ENCODE assay signal across 8 mouse cellular contexts in genomic region chr1:176811892-176812291, GRCm38 (mm10). TPM values are rescaled to one million over a fixed set of nuclear protein-coding genes. Genes with fewer than 3 reads are reported as not detected.
DNase-seq lines count a peak whose midpoint lies in the region; ATAC-seq and TF ChIP-seq lines count a peak whose summit lies in the region.

No protein-coding gene starts in this region.

- WGBS in kidney, embryonic 14.5 days: 84% methylated on average over 3 of the region's 3 CpGs
- 79% methylated on average over 3 of the region's 3 CpGs for WGBS in embryonic facial prominence, embryonic 12.5 days
- 85% methylated on average over 3 of the region's 3 CpGs for WGBS in hindbrain, postnatal 0 days
- WGBS in midbrain, embryonic 14.5 days: 75% methylated on average over 3 of the region's 3 CpGs

- TF ChIP-seq CTCF in hindbrain, postnatal 0 days (IDR thresholded peaks at IDR 0.05; ENCODE audit: low read depth): no peak

- H3K4me3 ChIP-seq in kidney, embryonic 14.5 days (ENCODE audit: low read length): no peak overlapping the region; the same call in 1 of the 2 replicates
- H3K4me3 ChIP-seq in embryonic facial prominence, embryonic 12.5 days: peak overlapping the region; percentile 94; the same call in 1 of the 2 replicates
- peak overlapping the region; percentile 75 for H3K4me3 ChIP-seq in hindbrain, postnatal 0 days (ENCODE audit: low read length)
- peak overlapping the region; percentile 87 for H3K4me3 ChIP-seq in midbrain, embryonic 14.5 days (replicated peaks; ENCODE audit: low read depth, low read length)

- no peaks in the 10 kb centered on the region for H3K9me3 ChIP-seq in kidney, embryonic 14.5 days (ENCODE audit: control insufficient read depth, low read length)
- no peaks in the 10 kb centered on the region for H3K9me3 ChIP-seq in embryonic facial prominence, embryonic 12.5 days
- H3K9me3 ChIP-seq in hindbrain, postnatal 0 days (ENCODE audit: low read length): no peaks in the 10 kb centered on the region
- no peaks in the 10 kb centered on the region for H3K9me3 ChIP-seq in midbrain, embryonic 14.5 days (ENCODE audit: control insufficient read depth, low read length)

- no peaks in the 10 kb centered on the region for H3K27me3 ChIP-seq in kidney, embryonic 14.5 days (ENCODE audit: control insufficient read depth, insufficient read depth, low read length)
- H3K27me3 ChIP-seq in embryonic facial prominence, embryonic 12.5 days: no peaks in the 10 kb centered on the region
- no peaks in the 10 kb centered on the region for H3K27me3 ChIP-seq in hindbrain, postnatal 0 days (ENCODE audit: insufficient read depth, low read length)
- H3K27me3 ChIP-seq in midbrain, embryonic 14.5 days (ENCODE audit: control insufficient read depth, insufficient read depth, low read length): no peaks in the 10 kb centered on the region

- no peak overlapping the region for H3K27ac ChIP-seq in kidney, embryonic 14.5 days (ENCODE audit: low read depth, low read length)
- no peak overlapping the region for H3K27ac ChIP-seq in embryonic facial prominence, embryonic 12.5 days
- peak overlapping the region; percentile 99; the same call in 1 of the 2 replicates for H3K27ac ChIP-seq in hindbrain, postnatal 0 days
- peak overlapping the region; percentile 100; the same call in 1 of the 2 replicates for H3K27ac ChIP-seq in midbrain, embryonic 14.5 days (replicated peaks; ENCODE audit: low read depth, low read length)

- DNase-seq in kidney, adult 8-10 months: no peak
- DNase-seq in hindbrain, postnatal 0 days (ENCODE audit: low spot score): no peak
- DNase-seq in midbrain, embryonic 14.5 days: no peak
- no peak for DNase-seq in left cerebral cortex, postnatal 4 days
- no peak for DNase-seq in frontal cortex, postnatal 10 days (ENCODE audit: low spot score in 2 of 2)
- no peak for DNase-seq in gastrocnemius, postnatal 10 days

- H3K36me3 ChIP-seq in kidney, embryonic 14.5 days (ENCODE audit: control insufficient read depth, insufficient read depth, low read length): no peaks in the 10 kb centered on the region
- no peaks in the 10 kb centered on the region for H3K36me3 ChIP-seq in embryonic facial prominence, embryonic 12.5 days
- no peaks in the 10 kb centered on the region for H3K36me3 ChIP-seq in hindbrain, postnatal 0 days (ENCODE audit: insufficient read depth, low read length)
- H3K36me3 ChIP-seq in midbrain, embryonic 14.5 days (ENCODE audit: control insufficient read depth, insufficient read depth, low read length): no peaks in the 10 kb centered on the region

- ATAC-seq in kidney, embryonic 14.5 days (ENCODE audit: low FRiP score, low TSS enrichment): no peak
- ATAC-seq in embryonic facial prominence, embryonic 12.5 days (ENCODE audit: insufficient number of reproducible peaks, insufficient read depth, low FRiP score, low TSS enrichment): no peak
- no peak for ATAC-seq in hindbrain, postnatal 0 days
- ATAC-seq in midbrain, embryonic 14.5 days (ENCODE audit: low FRiP score, low TSS enrichment): no peak

- intact Hi-C loops in left cerebral cortex, postnatal 4 days (cut with DNase I): no loop called here

- peaks cover 3% of the 10 kb centered on the region; the same call in 1 of the 2 replicates for H3K4me1 ChIP-seq in kidney, embryonic 14.5 days (ENCODE audit: control insufficient read depth, insufficient read depth, low read length)
- H3K4me1 ChIP-seq in embryonic facial prominence, embryonic 12.5 days: peaks cover 20% of the 10 kb centered on the region
- peaks cover 14% of the 10 kb centered on the region; the same call in 1 of the 2 replicates for H3K4me1 ChIP-seq in hindbrain, postnatal 0 days (ENCODE audit: insufficient read depth, low read length)
- peaks cover 36% of the 10 kb centered on the region for H3K4me1 ChIP-seq in midbrain, embryonic 14.5 days (ENCODE audit: control insufficient read depth, insufficient read depth, low read length)

- peak overlapping the region; percentile 67 for H3K4me2 ChIP-seq in kidney, embryonic 14.5 days (replicated peaks; ENCODE audit: low read depth, low read length)
- H3K4me2 ChIP-seq in embryonic facial prominence, embryonic 12.5 days (replicated peaks): peak overlapping the region; percentile 75
- H3K4me2 ChIP-seq in hindbrain, postnatal 0 days (ENCODE audit: low read depth, low read length): peak overlapping the region; percentile 75
- H3K4me2 ChIP-seq in midbrain, embryonic 14.5 days (ENCODE audit: low read length): peak overlapping the region; percentile 84

- H3K9ac ChIP-seq in kidney, embryonic 14.5 days (ENCODE audit: low read depth, low read length): no peak overlapping the region
- H3K9ac ChIP-seq in embryonic facial prominence, embryonic 12.5 days: no peak overlapping the region
- H3K9ac ChIP-seq in hindbrain, postnatal 0 days (replicated peaks; ENCODE audit: low read length): peak overlapping the region; percentile 88; the same call in 1 of the 2 replicates
- peak overlapping the region; percentile 97; the same call in 1 of the 2 replicates for H3K9ac ChIP-seq in midbrain, embryonic 14.5 days (replicated peaks; ENCODE audit: low read length)

RNA-seq across cellular contexts. Expression of gene Cep170, which starts 2.0 kb away (rescaled TPM):
- 18.8 and 32.2 TPM in 2 replicates for polyA plus RNA-seq in kidney, embryonic 14.5 days (2014; fragmentation: Nextera tagmentation; extraction: Ambion mirVana)
- polyA plus RNA-seq in embryonic facial prominence, embryonic 12.5 days (2016; fragmentation: Nextera tagmentation; extraction: Ambion mirVana): 44.8 and 48.3 TPM in 2 replicates
- 132 and 137 TPM in 2 replicates for total RNA-seq in hindbrain, postnatal 0 days (2014; rRNA removed)
- polyA plus RNA-seq in hindbrain, postnatal 0 days (2015; fragmentation: Nextera tagmentation; extraction: Ambion mirVana): 78.9 and 86.1 TPM in 2 replicates
- 144 and 182 TPM in 2 replicates for polyA plus RNA-seq in midbrain, embryonic 14.5 days (2014; fragmentation: Nextera tagmentation; extraction: Ambion mirVana)
- 100 to 1,000 TPM; 334 to 375 TPM for total RNA-seq in left cerebral cortex, postnatal 4 days (2021)
- 10 to 100 TPM; 23.6 to 32.7 TPM for total RNA-seq in gastrocnemius, postnatal 10 days (2021)

RNA-seq across cellular contexts. Expression of gene Sdccag8, which starts 2.6 kb away (rescaled TPM):
- polyA plus RNA-seq in kidney, embryonic 14.5 days (2014; fragmentation: Nextera tagmentation; extraction: Ambion mirVana): 17.0 and 17.6 TPM in 2 replicates
- polyA plus RNA-seq in embryonic facial prominence, embryonic 12.5 days (2016; fragmentation: Nextera tagmentation; extraction: Ambion mirVana): 17.0 and 19.3 TPM in 2 replicates
- total RNA-seq in hindbrain, postnatal 0 days (2014; rRNA removed): 7.7 and 10.1 TPM in 2 replicates
- polyA plus RNA-seq in hindbrain, postnatal 0 days (2015; fragmentation: Nextera tagmentation; extraction: Ambion mirVana): 23.1 and 26.3 TPM in 2 replicates
- polyA plus RNA-seq in midbrain, embryonic 14.5 days (2014; fragmentation: Nextera tagmentation; extraction: Ambion mirVana): 22.8 and 23.5 TPM in 2 replicates
- total RNA-seq in left cerebral cortex, postnatal 4 days (2021): 10 to 100 TPM; 11.9 to 13.4 TPM
- total RNA-seq in gastrocnemius, postnatal 10 days (2021): 1 to 10 TPM; 7.2 to 7.6 TPM

Comparison
In these comparisons a context has a peak if more than half of its experiments do, and no peak if none do; other contexts are left out.
1. H3K27ac ChIP-seq: peak in hindbrain, postnatal 0 days (single experiment) and midbrain, embryonic 14.5 days (single experiment); none in kidney, embryonic 14.5 days (single experiment) and embryonic facial prominence, embryonic 12.5 days (single experiment).
2. H3K9ac ChIP-seq: peak in hindbrain, postnatal 0 days (single experiment) and midbrain, embryonic 14.5 days (single experiment); none in kidney, embryonic 14.5 days (single experiment) and embryonic facial prominence, embryonic 12.5 days (single experiment).
3. Peak in every context shown above with its lines, with median percentiles within 50 percentile points of each other: H3K4me2 ChIP-seq.